Comparison of ENCODE assay signal across 8 mouse cellular contexts in genomic region chr16:34456314-34456713, GRCm38 (mm10).
DNase-seq lines count a peak whose midpoint lies in the region; ATAC-seq lines count a peak whose summit lies in the region.

No protein-coding gene starts in this region.

- H3K9ac ChIP-seq in hindbrain, embryonic 13.5 days, result no peak overlapping the region
- H3K9ac ChIP-seq in hindbrain, embryonic 11.5 days (ENCODE audit: low read depth, low read length), result no peak overlapping the region
- no peak overlapping the region for H3K9ac ChIP-seq in forebrain, embryonic 14.5 days (ENCODE audit: low read length)
- H3K9ac ChIP-seq in intestine, embryonic 16.5 days (ENCODE audit: low read depth, low read length), result no peak overlapping the region

- no peak overlapping the region for H3K4me2 ChIP-seq in hindbrain, embryonic 13.5 days
- no peak overlapping the region for H3K4me2 ChIP-seq in hindbrain, embryonic 11.5 days (replicated peaks; ENCODE audit: low read depth, low read length)
- H3K4me2 ChIP-seq in forebrain, embryonic 14.5 days (ENCODE audit: low read length), result no peak overlapping the region
- no peak overlapping the region for H3K4me2 ChIP-seq in intestine, embryonic 16.5 days (ENCODE audit: low read depth, low read length)

- no peaks in the 10 kb centered on the region for H3K36me3 ChIP-seq in hindbrain, embryonic 13.5 days
- H3K36me3 ChIP-seq in hindbrain, embryonic 11.5 days (ENCODE audit: control insufficient read depth, insufficient read depth, low read length), result no peaks in the 10 kb centered on the region
- H3K36me3 ChIP-seq in forebrain, embryonic 14.5 days (ENCODE audit: control insufficient read depth, insufficient read depth, low read length), result no peaks in the 10 kb centered on the region
- H3K36me3 ChIP-seq in intestine, embryonic 16.5 days (ENCODE audit: control insufficient read depth, insufficient read depth, low read length), result no peaks in the 10 kb centered on the region

- peak; percentile 82 for ATAC-seq in hindbrain, embryonic 13.5 days (ENCODE audit: low FRiP score)
- ATAC-seq in hindbrain, embryonic 11.5 days (ENCODE audit: low FRiP score), result no peak
- ATAC-seq in forebrain, embryonic 14.5 days, result peak; percentile 90
- ATAC-seq in intestine, embryonic 16.5 days, result peak; percentile 78

- no peak overlapping the region for H3K4me3 ChIP-seq in hindbrain, embryonic 13.5 days
- H3K4me3 ChIP-seq in hindbrain, embryonic 11.5 days (ENCODE audit: low read depth, low read length), result no peak overlapping the region
- no peak overlapping the region for H3K4me3 ChIP-seq in forebrain, embryonic 14.5 days (ENCODE audit: low read depth, low read length)
- no peak overlapping the region for H3K4me3 ChIP-seq in intestine, embryonic 16.5 days (ENCODE audit: low read length)

- no peaks in the 10 kb centered on the region for H3K9me3 ChIP-seq in hindbrain, embryonic 13.5 days
- no peaks in the 10 kb centered on the region for H3K9me3 ChIP-seq in hindbrain, embryonic 11.5 days (ENCODE audit: control insufficient read depth, low read length)
- H3K9me3 ChIP-seq in forebrain, embryonic 14.5 days (replicated peaks; ENCODE audit: control insufficient read depth, low read length), result no peaks in the 10 kb centered on the region
- H3K9me3 ChIP-seq in intestine, embryonic 16.5 days (ENCODE audit: control insufficient read depth, low read length), result no peaks in the 10 kb centered on the region

- peak overlapping the region; percentile 26 for H3K27ac ChIP-seq in hindbrain, embryonic 13.5 days
- no peak overlapping the region for H3K27ac ChIP-seq in hindbrain, embryonic 11.5 days (ENCODE audit: low read depth, low read length)
- peak overlapping the region; percentile 44; the same call in 1 of the 2 replicates for H3K27ac ChIP-seq in forebrain, embryonic 14.5 days (ENCODE audit: low read depth, low read length)
- H3K27ac ChIP-seq in intestine, embryonic 16.5 days (ENCODE audit: low read length), result peak overlapping the region; percentile 20; the same call in 1 of the 2 replicates

- H3K27me3 ChIP-seq in hindbrain, embryonic 13.5 days, result no peaks in the 10 kb centered on the region
- no peaks in the 10 kb centered on the region for H3K27me3 ChIP-seq in hindbrain, embryonic 11.5 days (ENCODE audit: control insufficient read depth, insufficient read depth, low read length)
- no peaks in the 10 kb centered on the region for H3K27me3 ChIP-seq in forebrain, embryonic 14.5 days (replicated peaks; ENCODE audit: control insufficient read depth, insufficient read depth, low read length)
- no peaks in the 10 kb centered on the region for H3K27me3 ChIP-seq in intestine, embryonic 16.5 days (replicated peaks; ENCODE audit: control insufficient read depth, insufficient read depth, low read length)

- peaks cover 34% of the 10 kb centered on the region for H3K4me1 ChIP-seq in hindbrain, embryonic 13.5 days (replicated peaks)
- no peaks in the 10 kb centered on the region; the same call in 1 of the 2 replicates for H3K4me1 ChIP-seq in hindbrain, embryonic 11.5 days (replicated peaks; ENCODE audit: control insufficient read depth, insufficient read depth, low read length)
- peaks cover 4% of the 10 kb centered on the region; the same call in 1 of the 2 replicates for H3K4me1 ChIP-seq in forebrain, embryonic 14.5 days (ENCODE audit: control insufficient read depth, insufficient read depth, low read length)
- H3K4me1 ChIP-seq in intestine, embryonic 16.5 days (ENCODE audit: control insufficient read depth, insufficient read depth, low read length), result peaks cover 14% of the 10 kb centered on the region; the same call in 1 of the 2 replicates

- no peak for DNase-seq in hindbrain, embryonic 11.5 days (ENCODE audit: low spot score)
- peak; percentile 73 for DNase-seq in Muller cell, postnatal 12 days (ENCODE audit: inconsistent ontology term)
- peak; percentile 91 for DNase-seq in forebrain, embryonic 14.5 days (ENCODE audit: low spot score)
- DNase-seq in frontal cortex, postnatal 10 days (ENCODE audit: low spot score in 2 of 2), result no peak
- no peak for DNase-seq in thymus, postnatal 36 days
- no peak for DNase-seq in urinary bladder, postnatal 14 days (ENCODE audit: low spot score)

- 48% methylated on average over 7 of the region's 7 CpGs for WGBS in hindbrain, embryonic 13.5 days
- WGBS in hindbrain, embryonic 11.5 days, result 78% methylated on average over 7 of the region's 7 CpGs
- 19% methylated on average over 7 of the region's 7 CpGs for WGBS in forebrain, embryonic 14.5 days
- whole genome bisulfite sequencing in intestine, embryonic 16.5 days, result 36% methylated on average over 7 of the region's 7 CpGs

Comparison
In these comparisons a context has a peak if more than half of its experiments do, and no peak if none do; other contexts are left out.
1. DNase-seq: peak in Muller cell, postnatal 12 days (single experiment) and forebrain, embryonic 14.5 days (single experiment); none in hindbrain, embryonic 11.5 days (single experiment), frontal cortex, postnatal 10 days (0 of 2), thymus, postnatal 36 days (0 of 2) and urinary bladder, postnatal 14 days (single experiment).